Mouse (Mus musculus) layer of hippocampus, postnatal 14 days (tissue): ENCODE results near the gene Ngly1. TPM values are rescaled to one million over a fixed set of nuclear protein-coding genes. Genes with fewer than 3 reads are reported as not detected.
A peak's percentile ranks its signal among the peaks of the same experiment; 100 is the strongest.

Experiments used
- DNase-seq, 2 experiments: peaks; one replicate each; pipeline ENCODE4 v3.0.0; 2021 to 2022; ENCODE audit warnings: low spot score in 2 of 2, mixed read lengths in 1 of 2
- long read RNA-seq, 2 experiments: library from polyadenylated mRNA; stranded (forward); transcript quantifications; one replicate each; pipeline ENCODE4 v2.0.0; 2021
- total RNA-seq, 2 experiments: library from RNA; stranded (reverse); gene quantifications; 2 replicates each; pipeline ENCODE4 v1.2.3; 2021

The Ngly1 gene
- 10 to 100 TPM; 32.2 to 32.6 TPM for total RNA-seq
- long read RNA-seq, experiment 1, transcript Ngly1-201 (12 exons, 2,935 nt) = major isoform, 23 of 38 reads
- long read RNA-seq, experiment 1, partial matches to known transcripts = 8 of 38 reads
- long read RNA-seq, experiment 1, other reads (novel, unspliced or antisense) = 7 of 38 reads
- long read RNA-seq, experiment 2, transcript Ngly1-201 (12 exons, 2,935 nt) = major isoform, 30 of 48 reads
- long read RNA-seq, experiment 2, partial matches to known transcripts = 13 of 48 reads
- long read RNA-seq, experiment 2, other reads (novel, unspliced or antisense) = 5 of 48 reads

- peak; percentile 80 to 82 for DNase-seq
Observed at GRCm38 (mm10) chr14:16249171-16249874, at the start of gene Ngly1, which contains the start of gene Oxsm. Ngly1 (plus strand) TSS chr14:16249280. Oxsm (minus strand) TSS chr14:16249808.

DNA sequence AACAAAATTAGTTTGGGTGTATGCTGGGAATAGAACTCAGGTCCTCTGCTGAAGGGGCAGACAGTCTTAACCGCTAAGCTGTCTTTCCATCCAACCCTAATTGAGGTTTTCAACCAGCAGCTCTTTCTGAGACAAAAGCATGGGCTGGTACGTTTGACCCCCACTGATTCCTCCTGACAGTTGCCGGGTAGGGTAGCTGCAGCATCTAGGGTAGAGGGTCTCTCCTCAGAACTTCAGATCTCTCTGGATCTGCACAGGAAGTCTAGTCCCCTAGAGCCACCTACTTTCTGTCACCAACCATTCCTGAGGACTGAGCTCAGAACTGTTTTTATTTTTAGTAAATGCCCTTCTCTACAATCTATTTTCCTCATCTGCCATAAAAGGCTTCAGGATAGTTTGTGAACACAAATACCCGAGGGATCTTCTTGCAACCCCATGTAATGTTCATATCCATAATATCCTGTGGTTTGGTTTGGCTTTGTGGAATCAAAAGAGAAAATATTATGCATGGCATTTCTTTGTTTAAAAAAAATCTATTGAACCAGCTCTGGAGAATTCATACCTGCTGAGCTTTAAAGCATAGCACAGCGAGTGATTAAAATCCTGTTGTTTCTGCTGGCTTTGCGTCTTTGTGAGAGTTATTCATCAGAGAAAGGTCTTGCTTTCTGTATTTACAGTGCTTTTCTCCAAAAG is 48.7 kb upstream of the Ngly1 start:
- DNase-seq = no peak

- DNase-seq = peak; percentile 67 to 89
Observed at GRCm38 (mm10) chr14:16200969-16201638, 48.0 kb upstream of the Ngly1 start.

DNA sequence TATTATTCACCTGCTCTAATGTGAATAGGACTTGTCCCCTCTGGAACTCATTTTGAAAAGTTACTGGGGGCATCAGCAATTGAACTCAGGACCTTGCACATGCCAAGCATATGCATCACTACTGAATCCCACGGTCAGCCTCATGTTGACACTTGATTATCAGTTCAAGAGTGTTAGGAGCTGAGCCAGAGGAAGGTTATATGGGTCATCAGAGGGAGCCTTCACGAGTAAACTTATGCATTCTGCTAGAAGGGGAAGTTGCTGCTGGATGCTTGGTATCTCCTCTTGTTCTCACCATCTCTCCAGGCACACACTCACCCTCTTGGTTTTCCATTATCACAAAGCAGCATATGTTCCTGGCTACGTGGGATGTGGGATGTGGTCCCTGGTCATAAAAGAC is 47.4 kb upstream of the Ngly1 start:
- no peak for DNase-seq

- no peak for DNase-seq
Observed at GRCm38 (mm10) chr14:16207722-16208121, 41.4 kb upstream of the Ngly1 start.

GRCm38 (mm10) chr14:16219015-16219414 is 30.1 kb upstream of the Ngly1 start:
- DNase-seq = no peak

DNA sequence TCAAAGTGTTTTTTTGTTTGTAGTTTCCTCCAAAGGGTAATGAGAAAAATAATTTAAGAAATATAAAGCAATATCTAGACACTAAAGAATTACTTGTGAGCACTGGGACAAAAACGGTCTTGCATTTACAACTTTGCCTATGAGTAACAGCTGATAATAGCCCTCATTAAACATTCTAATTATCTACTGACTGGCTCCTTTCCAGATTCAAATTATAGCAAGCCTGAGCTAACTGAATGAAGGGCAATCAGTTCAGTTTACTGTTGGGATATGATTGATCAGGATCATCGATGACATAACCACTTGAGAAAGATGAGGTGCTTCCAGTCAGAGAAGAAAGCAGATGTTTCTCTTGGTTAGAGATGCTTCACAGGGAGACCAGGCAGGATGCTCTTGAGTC is 19.7 kb upstream of the Ngly1 start:
- DNase-seq = no peak

DNA sequence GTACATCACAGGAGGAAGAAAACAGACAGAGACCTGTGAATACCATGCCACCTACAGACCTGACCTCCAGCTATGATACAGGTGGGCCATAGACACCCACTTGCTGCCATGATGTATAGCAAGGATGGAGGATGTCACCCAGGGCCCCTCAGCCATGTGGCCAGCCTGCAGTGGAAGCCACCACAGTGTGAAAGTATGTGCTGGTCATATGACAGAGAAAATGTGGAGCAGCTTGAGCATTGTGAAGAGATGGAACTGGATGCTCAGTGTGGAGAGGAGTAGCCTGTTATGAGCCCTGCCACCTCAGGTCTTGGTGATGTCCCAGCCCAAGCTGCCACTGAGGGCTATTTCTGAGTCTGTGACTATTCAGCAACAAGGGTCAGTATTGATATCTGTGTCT is 18.5 kb upstream of the Ngly1 start:
- no peak for DNase-seq

DNA sequence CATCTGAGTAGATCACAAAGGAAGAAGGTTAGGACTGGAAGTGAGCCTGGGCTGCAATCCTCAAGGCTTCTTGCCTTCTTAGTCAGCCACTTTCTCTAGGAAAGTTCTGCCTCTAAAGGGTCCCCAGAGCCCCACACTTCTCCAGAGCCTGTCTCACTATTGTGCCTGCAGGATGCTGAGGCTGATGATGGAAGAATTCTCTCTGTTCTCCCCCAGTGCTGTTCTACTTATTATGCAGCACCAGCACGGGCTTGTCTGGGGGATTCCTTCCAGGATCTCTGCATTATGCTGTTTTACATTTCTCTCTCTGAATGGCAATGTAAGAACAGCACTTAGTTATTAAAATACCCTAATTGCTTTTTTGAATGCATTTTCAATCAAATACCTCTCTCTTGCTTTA is 15.6 kb upstream of the Ngly1 start:
- no peak for DNase-seq

DNA sequence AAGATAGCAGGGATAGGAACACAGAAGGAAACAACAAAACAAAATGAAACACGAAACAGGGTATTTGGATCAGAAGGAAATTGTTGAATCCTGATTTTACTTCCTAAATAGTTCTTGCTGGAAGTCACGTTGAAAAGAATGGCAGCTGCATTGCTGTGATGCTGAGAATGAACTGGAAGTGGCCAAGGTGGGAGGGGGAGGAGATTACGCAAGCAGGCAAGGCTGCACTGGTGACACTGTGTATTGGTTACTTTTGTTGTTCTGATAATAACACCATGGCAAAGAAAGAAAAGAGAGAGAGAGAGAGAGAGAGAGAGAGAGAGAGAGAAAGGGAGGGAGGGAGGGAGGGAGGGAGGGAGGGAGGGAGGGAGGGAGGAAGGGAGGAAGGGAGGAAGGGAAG is 12.6 kb upstream of the Ngly1 start:
- no peak for DNase-seq

GRCm38 (mm10) chr14:16242193-16242815 is 6.8 kb upstream of the Ngly1 start:
- DNase-seq = no peak

DNA sequence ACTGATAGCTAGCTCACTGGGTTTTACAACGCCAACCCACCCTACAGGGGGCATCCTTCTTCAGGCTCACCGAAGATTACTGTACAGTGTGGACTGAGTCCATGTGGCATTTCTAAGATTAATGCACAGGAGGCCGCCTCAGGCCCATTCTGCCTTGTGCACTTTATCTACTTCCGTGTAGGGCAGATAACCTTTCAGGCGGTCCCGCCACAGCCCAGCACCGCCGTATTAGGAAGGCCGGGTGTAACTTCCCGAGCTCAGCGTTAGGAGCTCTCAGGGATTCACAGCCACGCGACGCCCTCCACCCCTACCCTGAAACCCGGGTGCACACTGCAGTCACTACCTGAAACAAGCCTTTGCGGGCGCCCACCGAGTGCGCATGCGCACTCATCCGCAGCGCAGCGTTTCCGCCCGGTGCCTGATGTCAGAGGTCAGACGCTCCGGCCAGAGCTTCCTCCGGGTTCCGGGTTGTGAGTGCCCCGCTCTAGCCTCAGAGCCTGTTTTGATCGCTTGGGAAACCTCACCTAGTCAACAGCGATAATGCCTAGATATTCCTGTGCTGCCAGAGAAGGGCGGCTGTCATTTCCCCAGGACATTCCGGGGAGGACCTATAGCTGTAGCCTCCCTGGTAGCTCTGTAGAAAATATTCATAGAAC is 6.0 kb upstream of the Ngly1 start:
- peak; percentile 91 for DNase-seq

DNA sequence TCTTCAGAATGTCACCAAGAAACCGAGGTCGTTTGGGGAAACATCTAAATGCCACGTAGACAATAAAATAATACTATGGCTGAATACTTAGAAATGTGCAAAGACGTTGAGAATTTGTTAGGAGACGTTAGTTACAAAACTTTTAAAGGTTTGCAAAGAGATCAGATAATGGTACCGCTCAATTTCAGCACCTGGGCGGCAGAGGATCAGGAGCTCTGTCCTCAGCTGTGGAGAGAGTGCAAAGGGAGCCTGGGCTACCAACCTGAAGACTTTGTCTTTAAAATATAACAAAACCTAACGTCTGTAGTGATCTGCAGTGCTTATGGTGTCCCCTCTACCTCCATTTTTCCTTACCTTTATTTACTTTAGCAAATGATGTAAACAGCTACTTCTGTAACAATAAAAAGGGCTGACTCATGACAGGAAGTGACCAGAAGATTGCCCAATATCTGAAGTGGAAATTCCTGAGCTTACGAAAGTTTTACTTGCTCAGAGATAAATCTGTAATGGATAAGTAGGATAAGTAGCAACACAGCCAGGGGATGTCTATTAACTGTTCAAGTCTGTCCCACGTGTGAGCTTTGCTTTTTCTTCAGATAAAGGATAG is 5.4 kb upstream of the Ngly1 start:
- no peak for DNase-seq

DNA sequence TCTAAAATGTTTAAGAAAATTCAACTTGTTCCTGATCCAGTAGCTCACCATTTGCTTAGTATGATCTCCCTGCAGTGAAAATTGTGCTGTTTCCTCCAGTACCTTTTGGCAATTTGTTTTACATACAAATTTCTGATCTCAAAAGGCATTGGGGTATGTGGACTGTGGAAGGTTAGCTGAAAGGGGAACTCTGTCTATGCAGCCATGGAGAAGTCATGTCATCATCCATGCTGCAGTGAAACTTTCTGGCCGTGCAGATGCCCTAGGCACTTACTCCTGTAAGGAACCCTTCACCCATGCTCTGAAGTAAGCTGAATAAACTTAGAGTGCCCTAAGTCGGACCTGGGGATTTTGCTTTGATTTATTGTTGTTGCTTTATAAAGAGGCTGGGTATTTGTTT is 4.7 kb upstream of the Ngly1 start:
- DNase-seq = no peak

GRCm38 (mm10) chr14:16245127-16245526 is 4.0 kb upstream of the Ngly1 start:
- DNase-seq = no peak

GRCm38 (mm10) chr14:16246340-16246912 is 2.7 kb upstream of the Ngly1 start:
- DNase-seq = no peak

- no peak for DNase-seq
Observed at GRCm38 (mm10) chr14:16248135-16248534, 945 bp upstream of the Ngly1 start.

DNA sequence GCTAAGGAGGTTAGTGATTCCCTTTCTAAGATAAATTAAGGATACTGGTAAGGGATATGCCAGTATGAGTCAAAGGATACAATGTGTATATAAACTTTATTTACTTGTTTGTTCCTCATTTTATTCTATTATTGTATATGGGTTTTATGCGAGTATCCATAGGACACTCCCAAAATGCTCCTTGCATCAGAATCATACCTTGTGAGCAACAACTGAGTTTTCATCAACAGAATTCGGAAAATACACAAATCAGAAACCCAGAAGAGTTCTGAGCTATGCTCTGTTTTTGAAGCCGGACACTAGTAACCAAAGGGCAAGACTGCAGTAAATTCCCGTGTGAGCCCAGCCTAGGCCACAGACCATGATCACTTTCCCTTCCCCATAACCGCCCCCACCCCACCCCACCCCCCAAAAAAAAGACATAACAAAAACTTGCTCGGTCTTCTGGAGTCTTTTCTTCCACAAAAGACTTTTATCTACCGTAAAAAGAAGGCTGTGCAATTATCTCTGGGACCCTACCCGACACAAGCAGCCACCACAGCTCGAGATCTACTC is 400 bp upstream of the Ngly1 start:
- DNase-seq = no peak

- no peak for DNase-seq
Observed at GRCm38 (mm10) chr14:16250099-16250498, 1.0 kb downstream of the Ngly1 start.

GRCm38 (mm10) chr14:16255745-16256144 is 6.7 kb downstream of the Ngly1 start:
- DNase-seq = no peak
